Mouse (Mus musculus) liver (tissue): ENCODE measurements around the gene Ctbs.

Experiments
- DNase-seq: peaks from one replicate; pipeline ENCODE4 v3.0.0-alpha.2; 2020; ENCODE audit warnings: mixed read lengths

Gene Ctbs

DNA sequence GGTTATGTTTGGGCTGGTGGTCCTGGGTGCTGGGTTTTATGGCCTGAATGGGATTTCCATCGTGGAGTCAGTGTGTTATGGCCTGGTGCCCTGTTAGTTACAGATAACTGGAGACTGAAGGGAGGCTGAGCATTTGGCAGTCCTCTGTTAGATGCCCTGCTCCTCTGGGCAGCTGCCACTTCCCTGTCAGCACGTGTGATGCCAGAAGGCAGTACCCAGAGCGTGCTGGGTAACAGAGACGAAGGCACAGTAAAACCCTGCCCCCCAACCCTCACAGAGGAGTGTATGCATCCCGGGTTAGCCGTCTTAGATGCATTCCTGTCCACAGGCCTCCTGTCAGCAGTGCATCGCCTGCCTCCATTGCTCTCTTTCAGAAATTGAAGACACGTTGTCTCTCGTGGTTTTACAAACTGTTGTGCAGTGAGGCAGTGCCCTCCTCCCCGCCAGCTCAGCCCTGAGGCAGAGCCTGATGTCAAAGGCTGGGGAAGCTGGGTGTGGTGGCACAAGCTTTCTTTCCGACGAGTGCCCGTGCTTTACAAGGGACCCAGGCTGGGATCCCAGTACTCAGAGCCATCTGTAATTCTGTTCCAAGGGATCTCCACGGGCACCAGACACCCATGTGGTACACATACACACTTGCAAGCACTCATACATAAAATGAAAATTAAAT, 15.8 kb upstream of the Ctbs start:
- no peak for DNase-seq

DNA sequence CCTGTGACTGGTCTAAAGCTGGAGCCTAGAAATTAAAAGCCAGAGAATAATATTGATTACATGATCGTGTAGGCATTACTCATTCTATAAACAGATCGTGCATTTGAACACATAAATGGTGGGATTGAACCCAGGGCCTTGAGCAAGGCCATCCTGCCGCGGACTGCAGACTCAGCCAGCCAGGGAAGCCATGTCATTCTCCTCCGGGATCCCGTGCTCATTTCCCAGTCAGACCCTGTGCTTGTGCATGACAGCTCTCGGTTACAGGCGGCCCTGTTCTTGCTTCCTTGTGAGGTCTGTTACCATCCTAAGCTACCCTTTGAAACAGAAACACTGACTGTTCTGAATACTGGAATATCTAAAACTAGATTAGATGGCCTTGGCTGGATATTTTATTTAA, 14.9 kb upstream of the Ctbs start:
- no peak for DNase-seq

DNA sequence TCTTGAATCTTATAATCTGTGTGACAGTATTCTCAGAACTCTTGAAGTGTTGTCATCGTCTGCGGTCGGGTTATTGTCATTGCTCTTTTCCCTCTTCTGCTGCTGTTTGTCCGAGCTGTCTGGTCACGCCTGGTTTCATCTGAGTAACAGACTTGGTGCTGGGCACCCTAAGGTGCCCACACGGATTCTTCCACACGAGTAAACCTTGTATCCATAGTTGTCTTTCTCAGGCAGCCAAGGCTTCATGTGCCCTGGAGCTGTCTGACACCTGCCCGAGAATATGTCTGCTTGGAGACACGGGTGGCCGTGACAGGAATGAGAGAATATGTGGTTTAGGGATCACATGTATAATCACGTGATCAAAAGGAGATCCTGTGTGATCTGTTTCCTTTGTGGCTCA, 14.1 kb upstream of the Ctbs start:
- DNase-seq = no peak

DNA sequence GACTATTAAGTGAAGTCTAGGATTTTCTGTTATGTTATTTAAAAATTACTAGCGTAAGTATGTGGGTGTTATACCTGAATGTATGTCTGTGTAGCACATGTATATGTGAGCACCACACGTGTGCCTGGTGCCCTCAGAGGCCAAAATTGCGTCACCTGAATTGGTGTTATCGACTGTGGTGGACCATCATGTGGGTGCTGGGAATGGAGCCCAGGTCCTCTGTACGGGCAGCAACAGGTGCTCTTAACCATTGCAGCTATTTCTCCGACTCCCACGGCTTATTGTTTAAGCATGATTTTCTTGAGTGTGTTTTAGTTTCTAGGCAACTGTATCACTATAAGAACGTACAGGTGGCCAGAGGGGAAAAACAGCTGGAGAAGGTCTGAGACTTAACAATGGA, 13.5 kb upstream of the Ctbs start:
- DNase-seq = no peak

DNA sequence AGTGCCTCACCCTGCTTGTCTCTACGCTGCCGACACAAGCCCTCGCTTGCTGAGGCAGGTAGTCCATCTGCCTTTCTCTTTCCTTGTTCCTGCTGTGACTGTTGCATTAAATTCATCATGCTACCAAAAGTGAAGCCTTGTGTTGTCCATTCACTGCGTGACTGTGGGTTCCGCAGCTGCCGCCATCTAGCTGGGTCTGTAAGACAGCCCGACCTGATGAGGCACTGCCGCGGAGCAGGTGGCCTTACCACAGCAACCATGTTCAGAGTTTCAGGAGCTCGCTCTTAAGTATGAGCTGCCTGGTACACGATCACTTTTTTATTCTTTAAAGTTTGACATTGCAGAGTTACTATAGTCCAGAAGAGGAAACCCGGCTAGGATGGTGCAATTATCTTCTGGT, 9.6 kb upstream of the Ctbs start:
- no peak for DNase-seq

DNA sequence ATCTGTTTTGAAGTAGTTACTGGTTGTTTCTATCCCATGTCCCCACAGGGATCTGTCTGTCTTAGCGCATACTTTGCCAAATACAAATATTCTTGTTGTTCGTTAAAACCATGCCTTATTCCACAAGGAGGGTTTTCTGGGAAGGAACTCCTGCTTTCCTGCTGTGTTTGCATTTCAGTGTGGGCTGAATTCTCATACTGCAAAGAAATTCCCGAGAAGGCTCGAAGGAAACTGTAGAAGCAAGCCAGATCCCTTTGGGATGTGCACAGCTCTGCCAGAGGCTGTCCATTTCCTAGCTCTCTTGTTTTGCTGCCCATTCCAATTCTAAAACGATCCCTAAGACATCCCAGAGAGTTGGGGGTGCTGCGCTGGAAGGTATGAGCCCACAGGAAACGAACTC, 9.2 kb upstream of the Ctbs start:
- no peak for DNase-seq

DNA sequence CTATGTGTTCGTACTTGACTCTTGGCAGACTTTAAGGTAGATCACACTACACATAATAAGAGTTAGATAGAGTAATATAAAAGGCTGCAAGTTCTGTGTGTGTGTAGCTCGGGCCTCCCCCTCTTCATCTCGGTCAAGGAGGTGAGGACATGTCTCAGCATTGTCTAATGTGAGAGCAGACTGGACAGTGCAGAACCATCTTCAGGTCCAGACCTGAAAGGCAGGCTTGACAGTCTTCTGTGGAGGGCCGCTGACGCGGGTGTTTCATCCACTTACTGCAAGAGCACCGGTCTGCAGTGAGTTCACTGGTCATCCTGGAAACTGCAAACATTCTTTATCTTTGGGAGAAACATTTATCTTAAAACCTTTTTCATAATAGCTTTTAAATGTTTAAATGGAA, 7.1 kb upstream of the Ctbs start:
- no peak for DNase-seq

DNA sequence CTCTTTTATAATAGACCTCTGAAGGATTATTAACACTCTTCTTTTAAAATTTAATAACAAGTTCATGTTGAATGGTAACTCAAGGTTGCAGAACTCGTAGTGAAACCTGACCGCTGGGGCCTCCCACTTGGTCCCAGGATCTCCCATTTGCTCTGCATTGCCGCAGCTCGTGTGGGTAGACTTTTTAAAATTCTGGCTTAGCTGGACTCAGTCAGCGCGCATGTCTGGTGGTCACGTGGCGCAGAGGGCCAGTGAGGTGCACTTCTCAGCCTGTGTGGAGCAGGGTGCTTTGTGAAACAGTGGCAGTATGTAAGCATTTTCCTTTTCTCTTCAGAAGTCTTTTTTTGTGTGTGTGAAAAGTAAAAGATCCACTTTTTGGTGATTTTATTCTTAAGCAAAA, 6.7 kb upstream of the Ctbs start:
- DNase-seq = no peak

DNA sequence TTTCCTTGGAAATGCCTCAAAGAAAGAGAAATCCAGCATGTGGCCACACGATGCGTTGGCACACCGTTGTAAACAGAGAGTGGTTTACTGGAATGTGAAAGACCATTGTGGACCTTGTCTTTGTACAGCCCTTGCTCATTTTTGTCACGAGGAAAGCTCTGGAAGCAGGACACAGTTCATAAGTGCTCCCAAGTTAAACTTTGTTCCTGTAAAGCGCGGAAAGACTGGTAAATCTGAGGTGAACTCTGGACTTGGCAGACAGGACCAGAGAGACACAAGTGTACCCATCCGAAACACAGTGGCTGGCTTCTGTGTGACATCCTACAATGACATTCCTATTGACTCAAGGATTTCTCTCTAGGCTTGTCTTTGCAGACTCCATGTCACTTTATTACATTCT, 6.2 kb upstream of the Ctbs start:
- DNase-seq = no peak

DNA sequence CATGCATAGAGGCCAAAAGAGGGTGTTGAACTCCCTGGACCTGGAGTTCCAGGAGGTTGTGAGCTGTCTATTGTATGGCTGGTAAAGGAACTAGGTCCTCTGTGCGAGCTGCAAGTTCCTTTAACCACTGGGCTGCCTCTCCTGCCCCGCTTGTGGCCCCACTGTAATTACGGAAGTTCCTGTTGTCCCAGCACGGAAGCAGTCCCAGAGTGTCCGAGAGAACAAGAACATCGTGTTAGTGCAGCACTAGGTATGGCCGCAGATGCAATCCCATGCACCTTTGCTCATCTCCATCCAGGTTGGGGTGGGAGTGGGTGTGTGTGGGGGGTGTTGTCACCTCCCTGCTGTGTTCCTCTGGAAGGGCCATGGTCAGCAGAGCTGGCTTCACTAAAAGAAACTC, 4.7 kb upstream of the Ctbs start:
- DNase-seq = no peak

DNA sequence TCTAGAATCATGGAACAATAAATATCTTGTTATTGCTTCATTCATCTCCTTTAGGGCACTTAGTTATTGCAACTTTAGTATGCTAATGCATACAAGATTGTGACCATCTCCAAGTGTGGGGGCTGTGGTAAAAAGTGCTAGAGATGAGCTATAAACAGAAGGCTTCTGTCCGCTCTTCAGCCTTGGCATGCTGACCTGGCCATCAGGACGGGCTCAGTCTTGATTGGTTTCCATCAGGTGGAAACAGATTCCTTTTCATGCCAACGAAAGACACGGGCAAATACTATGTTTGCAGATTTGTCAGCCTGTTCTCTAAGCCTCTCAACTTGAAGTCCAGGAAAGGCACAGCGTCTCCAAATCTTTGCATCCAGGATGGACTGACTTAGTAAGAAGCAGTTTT, 2.4 kb upstream of the Ctbs start:
- DNase-seq = no peak

DNA sequence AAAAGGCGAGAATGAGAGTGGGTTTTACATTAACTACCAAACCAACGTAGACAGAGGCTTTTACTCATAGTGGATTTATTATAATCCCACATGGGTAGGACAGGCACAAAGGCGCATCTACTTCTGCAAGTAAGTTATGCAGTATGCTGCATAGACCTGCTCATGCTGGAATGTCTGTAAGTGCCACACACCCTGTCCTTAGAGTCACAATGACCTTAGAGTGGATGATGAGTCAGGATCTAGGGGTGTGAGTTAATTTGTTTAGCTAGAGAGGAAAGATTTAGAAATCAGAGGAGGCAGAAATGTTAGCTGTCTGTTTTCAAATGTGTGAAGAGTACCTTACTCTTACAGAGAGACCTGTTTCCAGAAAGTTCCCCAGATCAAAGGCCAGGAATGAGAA, 2.0 kb upstream of the Ctbs start:
- no peak for DNase-seq

DNA sequence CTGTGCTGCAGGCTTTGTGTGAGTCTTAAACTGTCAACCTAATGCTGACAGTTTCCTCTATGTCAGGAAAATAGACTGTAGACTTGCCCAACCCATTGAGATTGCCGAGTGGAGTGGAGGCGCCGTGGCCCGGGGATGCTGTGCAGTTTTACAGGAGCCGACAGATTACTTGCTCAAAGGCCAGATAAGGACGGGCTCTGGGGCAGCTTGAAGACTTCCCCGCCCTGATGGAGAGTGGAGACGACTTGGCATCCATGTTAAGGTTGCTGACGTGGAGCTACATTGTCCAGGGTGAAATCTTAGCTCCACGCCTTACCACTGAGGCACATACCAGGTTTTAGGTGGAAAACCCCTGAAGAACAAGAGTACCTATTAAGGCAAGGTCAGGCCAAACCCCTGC, 1.2 kb upstream of the Ctbs start:
- no peak for DNase-seq

DNA sequence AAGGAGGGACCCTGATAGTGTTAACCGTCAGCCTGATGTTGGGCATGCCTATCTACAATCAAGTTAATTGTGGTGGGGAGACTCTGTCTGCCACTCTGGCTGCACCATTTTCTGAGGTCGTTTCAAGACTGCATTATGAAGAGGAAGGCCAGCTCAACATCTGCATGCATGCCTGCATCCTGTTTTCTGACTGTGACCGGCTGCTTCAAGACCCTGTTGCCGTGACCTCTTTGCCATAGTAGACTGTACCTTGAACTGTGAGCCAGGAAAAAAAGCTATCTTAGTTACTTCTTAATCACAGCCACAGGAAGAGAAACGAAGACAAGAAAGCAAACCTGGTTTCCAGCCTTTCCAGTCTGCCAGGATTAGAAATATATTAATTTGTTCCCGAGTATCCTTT, 626 bp upstream of the Ctbs start:
- no peak for DNase-seq

DNA sequence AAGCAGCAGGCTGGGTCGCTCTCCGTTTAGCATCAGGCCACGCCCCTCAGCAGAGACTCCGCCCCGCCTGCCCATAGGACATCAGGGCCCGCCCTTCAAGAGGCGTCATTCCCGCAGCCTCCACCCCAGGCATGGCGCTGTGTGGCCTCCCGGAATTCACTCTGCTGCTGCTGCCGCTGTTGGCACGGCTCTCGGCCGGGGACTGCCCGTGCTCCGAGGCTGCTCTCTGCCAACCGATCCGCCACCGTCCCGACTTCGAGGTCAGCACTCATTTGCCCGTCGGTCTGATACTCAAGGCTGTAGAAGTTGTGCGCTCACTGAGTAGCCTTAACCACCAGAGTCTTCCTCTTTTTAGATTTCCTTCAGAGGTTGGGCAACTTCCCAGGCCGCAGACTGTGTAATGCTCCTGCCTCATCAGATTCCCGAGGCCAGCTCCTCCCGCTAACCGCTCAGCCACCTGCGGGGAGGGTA, 811 bp downstream of the Ctbs start:
- peak; percentile 98 for DNase-seq

DNA sequence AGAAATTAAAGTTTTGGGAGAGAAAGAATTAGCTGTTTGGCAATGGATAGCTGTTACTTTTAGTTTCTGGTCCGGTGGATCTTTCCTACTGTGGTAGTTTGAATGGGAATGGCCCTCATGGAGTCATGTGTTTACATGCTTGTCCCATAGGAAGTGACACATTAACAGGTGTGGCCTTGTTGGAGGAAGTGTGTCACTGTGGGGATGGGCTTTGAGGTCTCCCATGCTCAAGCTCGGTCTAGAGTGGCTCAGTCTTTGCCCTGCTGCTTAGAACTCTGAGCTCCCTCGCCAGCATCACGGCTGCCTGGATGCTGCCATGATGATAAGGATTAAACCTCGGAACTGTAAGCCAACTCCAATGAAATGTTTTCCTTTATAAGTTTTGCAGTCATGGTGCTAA, 1.8 kb downstream of the Ctbs start:
- DNase-seq = no peak

DNA sequence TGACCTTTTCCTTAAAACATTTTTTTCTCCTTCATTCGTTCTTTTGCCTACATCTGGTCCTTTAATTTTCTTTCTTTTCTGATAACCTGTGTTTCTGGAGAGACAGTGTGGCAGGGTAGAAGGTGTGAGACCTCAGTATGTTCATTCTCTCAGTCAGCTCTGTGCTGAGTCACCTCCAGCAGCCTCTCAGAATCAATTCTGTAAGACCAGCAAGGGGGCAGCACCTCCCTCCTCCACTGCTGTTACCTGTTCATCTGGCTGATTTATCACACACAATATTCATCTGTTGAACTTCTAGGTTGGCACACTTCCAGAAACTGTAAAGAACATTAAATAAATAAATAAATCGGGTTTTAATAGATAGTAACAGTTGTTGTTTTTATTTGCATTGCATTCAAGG, 13.3 kb downstream of the Ctbs start:
- DNase-seq = no peak

DNA sequence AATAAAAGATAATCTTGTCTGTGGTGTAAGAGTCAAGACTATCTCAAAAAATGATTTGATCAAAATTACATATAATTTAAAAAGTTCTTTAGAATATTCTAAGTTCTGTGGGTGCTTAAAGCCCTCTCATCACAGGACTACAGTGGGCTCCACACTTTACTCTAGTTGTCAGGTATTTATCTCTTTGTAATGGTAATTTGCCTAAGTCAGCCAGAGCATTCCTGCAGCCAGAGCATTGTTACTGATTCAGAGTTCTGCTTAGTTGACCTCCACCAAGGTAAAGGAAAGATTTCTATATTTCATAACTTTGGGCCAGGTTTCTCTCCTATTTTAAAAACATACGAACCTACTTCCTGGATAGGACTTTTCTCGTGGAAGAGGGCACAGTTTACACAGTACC, 19.6 kb downstream of the Ctbs start:
- no peak for DNase-seq

DNA sequence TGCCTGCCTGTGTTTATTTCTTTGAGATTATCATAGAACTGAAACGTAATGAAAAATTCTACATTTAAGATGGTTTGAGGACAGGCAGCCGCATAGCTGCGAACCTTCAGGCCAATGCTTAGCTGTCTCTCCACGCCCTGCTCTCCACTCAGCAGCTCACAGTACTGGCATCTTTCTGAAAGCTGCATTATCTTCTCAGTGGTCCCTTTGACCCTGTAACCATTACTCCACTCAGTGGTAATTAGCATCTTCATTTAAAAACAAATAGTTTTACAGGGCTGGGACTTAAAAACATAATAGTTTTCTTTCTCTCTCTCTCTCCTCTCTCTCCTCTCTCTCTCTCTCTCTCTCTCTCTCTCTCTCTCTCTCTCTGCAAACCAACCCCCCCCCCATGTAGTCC, 23.1 kb downstream of the Ctbs start:
- no peak for DNase-seq

DNA sequence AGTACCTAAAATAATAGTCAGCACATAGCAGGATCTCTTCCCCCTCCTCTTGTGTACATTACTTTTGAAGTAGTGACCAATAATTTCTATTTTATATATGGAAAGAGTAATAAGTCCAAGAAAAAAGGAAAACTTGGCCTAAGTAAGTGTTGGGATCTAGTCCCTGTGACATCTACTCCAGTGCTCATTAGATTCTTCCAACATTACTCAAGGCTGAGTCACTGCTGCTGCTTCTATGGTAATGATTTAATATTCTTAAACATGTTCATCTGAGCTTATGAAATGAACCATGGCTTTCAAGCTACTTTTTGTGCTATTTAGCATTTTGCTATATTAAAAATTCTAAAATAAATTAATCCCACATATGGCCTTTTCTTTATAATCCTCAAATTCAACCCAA, 24.1 kb downstream of the Ctbs start:
- DNase-seq = no peak

DNA sequence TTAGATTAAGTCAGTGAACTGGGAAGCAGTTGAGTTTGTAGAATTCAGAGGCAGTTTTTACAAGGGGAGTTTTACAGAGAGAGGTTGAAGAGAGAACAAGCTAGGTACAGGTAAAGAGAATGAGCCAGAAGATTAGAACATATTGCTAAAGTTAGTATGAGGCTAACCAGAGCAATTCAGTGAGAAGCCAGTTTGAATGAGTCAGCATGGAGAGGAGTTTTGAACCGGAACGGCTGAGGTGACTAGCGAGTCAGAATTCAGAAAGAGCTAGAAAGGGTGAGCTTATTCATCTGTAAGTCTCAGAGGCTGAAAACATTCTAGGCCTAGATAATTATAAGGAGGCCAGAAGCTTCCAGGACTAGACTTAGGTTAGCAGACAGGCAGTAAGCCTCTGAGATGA, 24.8 kb downstream of the Ctbs start:
- no peak for DNase-seq

DNA sequence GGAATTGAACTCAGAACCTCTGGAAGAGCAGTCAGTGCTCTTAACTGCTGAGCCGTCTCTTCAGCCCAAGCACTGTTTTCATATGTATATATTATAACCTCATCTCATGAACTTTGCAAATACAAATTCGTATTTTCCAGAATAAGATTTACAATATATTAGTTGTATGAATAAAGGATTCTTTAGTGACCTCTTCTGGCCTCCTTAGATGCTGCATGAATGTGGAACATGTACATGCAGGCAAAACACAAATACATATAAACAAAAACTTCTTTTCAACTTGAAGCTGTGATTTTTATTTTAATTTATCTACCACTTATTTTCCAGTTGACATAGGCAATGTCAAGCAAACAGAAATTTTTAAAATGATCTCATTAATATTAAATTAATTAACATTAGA, 32.4 kb downstream of the Ctbs start:
- no peak for DNase-seq

DNA sequence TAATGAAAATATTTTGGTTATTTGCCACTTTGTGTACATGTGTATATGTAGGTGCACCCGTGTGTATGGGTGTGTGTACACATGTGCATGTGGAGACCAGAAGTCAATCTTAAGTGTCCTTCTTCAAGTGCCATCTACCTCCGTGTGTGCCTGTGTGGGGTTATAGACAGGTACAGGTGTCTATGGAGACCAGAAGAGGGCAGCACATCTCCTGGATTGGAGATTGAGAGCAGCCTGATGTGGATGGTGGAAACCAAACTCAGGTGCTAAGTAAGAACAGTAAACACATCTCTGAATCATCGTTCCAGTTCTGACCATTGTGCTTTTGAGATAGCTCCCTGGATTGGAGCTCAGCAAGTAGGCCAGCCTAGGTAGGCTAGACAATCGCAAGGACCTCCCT, 36.9 kb downstream of the Ctbs start:
- no peak for DNase-seq

DNA sequence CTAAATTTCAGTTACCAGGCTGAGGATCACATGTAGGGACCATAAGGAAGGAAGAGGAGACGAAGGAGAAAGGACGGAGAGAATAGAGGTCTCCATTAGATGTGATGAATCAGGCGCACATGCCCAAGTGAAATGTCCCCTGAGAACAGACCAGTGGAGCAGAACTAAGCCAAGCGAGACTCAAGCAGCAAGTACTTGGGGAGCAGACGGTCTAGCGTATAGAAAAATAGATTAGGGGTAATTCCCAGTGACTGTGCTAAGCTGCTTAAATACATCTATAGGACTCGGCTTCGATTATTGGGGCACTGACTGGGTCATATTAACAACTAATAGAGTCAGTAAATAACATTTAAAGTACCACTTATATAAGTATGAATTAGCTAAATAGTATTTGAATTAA, 45.3 kb downstream of the Ctbs start:
- DNase-seq = no peak

DNA sequence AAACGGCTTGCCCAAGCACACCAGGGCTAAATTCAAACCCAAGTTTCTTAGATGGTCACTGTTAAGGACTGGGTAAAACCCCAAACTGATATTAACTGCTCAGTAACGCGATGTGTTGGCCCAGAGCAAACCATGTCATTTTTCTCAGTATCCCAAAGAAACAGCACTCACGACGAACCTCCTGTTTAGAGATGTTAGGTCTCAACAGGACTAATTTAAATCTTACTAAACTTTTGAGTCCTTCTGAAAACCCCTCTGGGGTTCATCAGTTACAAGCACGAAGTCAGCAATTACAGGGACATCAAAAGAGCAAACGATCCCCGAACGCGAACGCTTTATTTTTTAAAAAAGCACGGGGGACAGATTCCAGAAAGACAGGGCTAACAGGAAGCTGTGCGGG, 49.4 kb downstream of the Ctbs start:
- no peak for DNase-seq
